Mouse (Mus musculus): ENCODE results near the gene Snrk. TPM values are rescaled to one million over a fixed set of nuclear protein-coding genes. Genes with fewer than 3 reads are reported as not detected.

Gene Snrk
- polyA plus RNA-seq, 1 experiment from 2014 or later = 57.7 TPM

DNA sequence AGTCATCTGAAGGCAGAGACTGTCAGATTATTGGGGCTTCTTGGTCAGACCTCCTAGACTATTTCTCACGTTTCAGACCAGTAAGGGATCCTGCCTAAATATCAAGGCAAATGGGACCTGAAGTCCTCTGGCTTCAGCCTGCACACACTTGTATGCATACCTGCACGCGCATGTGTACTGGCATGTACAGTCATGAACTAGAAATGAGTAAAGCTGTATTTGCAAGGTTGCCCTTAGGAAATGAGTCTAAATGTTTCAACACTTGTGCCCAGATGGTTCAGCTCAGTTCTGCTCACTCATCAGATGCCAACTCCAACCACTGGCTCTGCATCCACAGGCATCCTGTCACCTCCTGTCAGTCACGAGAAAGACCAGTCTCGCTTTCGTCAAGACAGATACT lies 6.6 kb upstream of the Snrk start:
- ATAC-seq (ENCODE audit: low FRiP score, low read depth) = no peak
- Histone ChIP-seq H3K36me3 (no peaks in the 10 kb centered on the region), H3K4me1 (peaks cover 6% of the 10 kb centered on the region; the same call in 1 of the 2 replicates), H3K4me3 (no peak overlapping the region), H3K27me3 (0 out of 2 replicates have a peak, but pooled peaks cover 4% of the 10 kb centered on the region), H3K4me2 (replicated peaks) (no peak overlapping the region), H3K27ac (replicated peaks) (no peak overlapping the region), H3K9me3 (no peaks in the 10 kb centered on the region), H3K9ac (replicated peaks) (no peak overlapping the region)
- 82% methylated on average over 6 of the region's 6 CpGs for WGBS

DNA sequence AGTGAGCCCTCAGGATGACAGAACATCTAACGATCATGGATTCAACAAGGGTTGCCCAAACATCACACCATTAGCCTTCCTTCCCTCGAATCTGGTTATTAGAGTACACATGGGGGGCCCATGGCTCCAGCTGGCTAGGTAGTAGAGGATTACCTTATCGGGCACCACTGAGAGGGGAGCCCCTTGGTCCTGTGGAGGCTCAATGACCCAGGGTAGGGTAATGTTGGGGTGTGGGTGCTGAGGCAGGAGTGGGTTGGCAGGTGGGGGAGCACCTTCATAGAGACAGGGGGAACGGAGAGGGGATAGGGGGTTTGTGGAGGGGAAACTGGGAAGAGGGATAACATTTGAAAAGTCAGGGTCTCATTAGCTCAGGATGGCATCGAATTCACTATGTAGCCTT lies 6.1 kb upstream of the Snrk start:
- Histone ChIP-seq H3K4me3 (no peak overlapping the region), H3K27me3 (0 out of 2 replicates have a peak, but pooled peaks cover 4% of the 10 kb centered on the region), H3K9me3 (no peaks in the 10 kb centered on the region), H3K4me1 (peaks cover 6% of the 10 kb centered on the region; the same call in 1 of the 2 replicates), H3K4me2 (replicated peaks) (no peak overlapping the region), H3K9ac (replicated peaks) (no peak overlapping the region), H3K36me3 (no peaks in the 10 kb centered on the region), H3K27ac (replicated peaks) (no peak overlapping the region)
- WGBS = 94% methylated on average over 5 of the region's 5 CpGs
- no peak for ATAC-seq (ENCODE audit: low FRiP score, low read depth)

- Histone ChIP-seq H3K4me1 (peaks cover 4% of the 10 kb centered on the region), H3K36me3 (no peaks in the 10 kb centered on the region), H3K4me3 (no peak overlapping the region), H3K9ac (replicated peaks) (no peak overlapping the region), H3K27me3 (0 out of 2 replicates have a peak, but pooled peaks cover 4% of the 10 kb centered on the region), H3K9me3 (no peaks in the 10 kb centered on the region), H3K4me2 (replicated peaks) (no peak overlapping the region), H3K27ac (replicated peaks) (no peak overlapping the region)
- ATAC-seq (ENCODE audit: low FRiP score, low read depth) = no peak
- 56% methylated on average over 4 of the region's 4 CpGs for WGBS
Measured at GRCm38 (mm10) chr9:122115552-122115951, 1.5 kb upstream of the Snrk start.

GRCm38 (mm10) chr9:122116359-122116758 lies 707 bp upstream of the Snrk start:
- Histone ChIP-seq H3K9me3 (no peaks in the 10 kb centered on the region), H3K4me1 (peaks cover 4% of the 10 kb centered on the region), H3K4me3 (no peak overlapping the region), H3K27ac (replicated peaks) (no peak overlapping the region), H3K36me3 (no peaks in the 10 kb centered on the region), H3K4me2 (replicated peaks) (no peak overlapping the region), H3K27me3 (0 out of 2 replicates have a peak, but pooled peaks cover 4% of the 10 kb centered on the region), H3K9ac (replicated peaks) (no peak overlapping the region)
- WGBS = 75% methylated on average over 1 of the region's 1 CpGs
- no peak for ATAC-seq (ENCODE audit: low FRiP score, low read depth)

- H3K27ac ChIP-seq (replicated peaks) = peak overlapping the region; percentile 94
- H3K27me3 ChIP-seq = 0 out of 2 replicates have a peak, but pooled peaks cover 4% of the 10 kb centered on the region
- ATAC-seq (ENCODE audit: low FRiP score, low read depth) = no peak
- no peaks in the 10 kb centered on the region for H3K9me3 ChIP-seq
- H3K4me1 ChIP-seq = peaks cover 4% of the 10 kb centered on the region
- peak overlapping the region; percentile 96 for H3K9ac ChIP-seq (replicated peaks)
- H3K36me3 ChIP-seq = no peaks in the 10 kb centered on the region
- H3K4me2 ChIP-seq (replicated peaks) = peak overlapping the region; percentile 81
- peak overlapping the region; percentile 95 for H3K4me3 ChIP-seq
- WGBS = 5% methylated on average over 40 of the region's 40 CpGs
Measured at GRCm38 (mm10) chr9:122117692-122118529, 845 bp downstream of the Snrk start.

DNA sequence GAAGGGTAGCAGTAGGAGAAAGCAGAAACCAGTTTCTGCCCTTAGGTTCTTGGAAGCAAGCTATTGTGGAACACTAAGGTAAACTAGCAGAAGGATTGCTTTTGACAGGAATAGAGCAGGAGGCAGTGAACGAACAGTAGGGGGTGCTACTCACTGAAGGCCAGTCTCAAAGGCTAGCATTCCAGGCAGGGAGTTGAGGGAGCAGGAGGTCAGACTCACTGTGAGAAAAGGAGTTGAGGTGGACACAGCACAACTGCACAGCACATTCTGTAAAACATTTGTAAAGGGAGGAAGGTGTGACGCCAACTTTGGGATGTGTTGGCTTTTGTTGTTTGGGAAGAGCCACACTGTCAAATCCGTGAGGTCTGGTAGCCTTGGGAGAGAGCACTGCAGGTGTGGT lies 3.0 kb downstream of the Snrk start:
- Histone ChIP-seq H3K4me1 (peaks cover 4% of the 10 kb centered on the region), H3K27ac (replicated peaks) (no peak overlapping the region), H3K9ac (replicated peaks) (no peak overlapping the region), H3K27me3 (no peaks in the 10 kb centered on the region), H3K36me3 (no peaks in the 10 kb centered on the region), H3K4me3 (no peak overlapping the region), H3K9me3 (no peaks in the 10 kb centered on the region), H3K4me2 (replicated peaks) (no peak overlapping the region)
- 39% methylated on average over 3 of the region's 3 CpGs for WGBS
- ATAC-seq (ENCODE audit: low FRiP score, low read depth) = no peak

DNA sequence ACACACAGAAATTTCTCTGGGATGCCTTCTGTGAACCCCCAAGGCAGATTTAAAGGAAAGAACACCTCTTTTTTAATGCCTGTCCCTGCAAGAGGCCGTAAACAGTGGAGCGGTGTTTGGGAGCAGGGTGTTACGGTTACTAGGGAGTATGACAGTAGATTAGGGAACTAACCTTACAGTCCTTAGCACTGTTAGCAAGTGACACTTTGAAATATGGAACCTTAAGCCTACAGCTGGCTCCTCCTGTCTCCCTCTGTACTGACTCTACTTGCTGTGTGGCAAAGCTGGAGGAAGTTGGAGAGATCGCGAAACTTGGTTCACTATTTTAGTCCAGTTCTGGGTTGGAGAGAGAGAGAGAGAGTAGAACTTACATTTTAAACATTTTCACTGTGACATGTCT lies 5.0 kb downstream of the Snrk start:
- H3K4me2 ChIP-seq (replicated peaks) = no peak overlapping the region
- WGBS = 95% methylated on average over 5 of the region's 5 CpGs
- no peak overlapping the region for H3K27ac ChIP-seq (replicated peaks)
- H3K9ac ChIP-seq (replicated peaks) = no peak overlapping the region
- H3K27me3 ChIP-seq = no peaks in the 10 kb centered on the region
- no peaks in the 10 kb centered on the region for H3K36me3 ChIP-seq
- peaks cover 9% of the 10 kb centered on the region for H3K4me1 ChIP-seq
- no peaks in the 10 kb centered on the region for H3K9me3 ChIP-seq
- no peak for ATAC-seq (ENCODE audit: low FRiP score, low read depth)
- H3K4me3 ChIP-seq = no peak overlapping the region

DNA sequence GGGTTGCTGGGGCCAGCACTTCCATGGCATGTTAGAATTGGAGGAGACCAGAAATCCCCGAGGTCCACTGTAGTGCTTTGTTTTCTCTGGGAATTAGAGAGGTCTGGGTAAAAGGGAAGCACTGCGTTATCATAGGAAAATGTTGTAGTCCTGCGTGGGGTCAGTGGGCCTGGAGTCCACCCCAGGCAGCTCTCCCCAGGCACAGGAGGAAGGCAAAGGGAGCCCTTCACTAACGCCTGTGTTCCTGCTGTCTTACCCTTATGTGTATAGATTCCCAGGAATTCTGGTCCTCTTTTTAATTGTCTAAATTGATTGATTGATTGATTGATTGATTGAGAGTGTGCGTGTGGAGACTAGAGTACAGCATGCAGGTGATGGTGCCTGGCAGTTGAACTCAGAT lies 6.1 kb downstream of the Snrk start:
- peaks cover 6% of the 10 kb centered on the region for H3K4me1 ChIP-seq
- 78% methylated on average over 5 of the region's 5 CpGs for WGBS
- H3K4me2 ChIP-seq (replicated peaks) = no peak overlapping the region
- no peak for ATAC-seq (ENCODE audit: low FRiP score, low read depth)
- H3K27ac ChIP-seq (replicated peaks) = no peak overlapping the region
- no peaks in the 10 kb centered on the region for H3K9me3 ChIP-seq
- no peak overlapping the region for H3K4me3 ChIP-seq
- no peak overlapping the region for H3K9ac ChIP-seq (replicated peaks)
- no peaks in the 10 kb centered on the region for H3K27me3 ChIP-seq
- no peaks in the 10 kb centered on the region for H3K36me3 ChIP-seq

- Histone ChIP-seq H3K27ac (replicated peaks) (no peak overlapping the region), H3K4me2 (replicated peaks) (no peak overlapping the region), H3K4me3 (no peak overlapping the region), H3K36me3 (no peaks in the 10 kb centered on the region), H3K4me1 (peaks cover 8% of the 10 kb centered on the region; the same call in 1 of the 2 replicates), H3K9ac (replicated peaks) (no peak overlapping the region), H3K9me3 (no peaks in the 10 kb centered on the region), H3K27me3 (no peaks in the 10 kb centered on the region)
- ATAC-seq (ENCODE audit: low FRiP score, low read depth) = no peak
- 28% methylated on average over 5 of the region's 5 CpGs for WGBS
Measured at GRCm38 (mm10) chr9:122125723-122126290, 8.7 kb downstream of the Snrk start.

DNA sequence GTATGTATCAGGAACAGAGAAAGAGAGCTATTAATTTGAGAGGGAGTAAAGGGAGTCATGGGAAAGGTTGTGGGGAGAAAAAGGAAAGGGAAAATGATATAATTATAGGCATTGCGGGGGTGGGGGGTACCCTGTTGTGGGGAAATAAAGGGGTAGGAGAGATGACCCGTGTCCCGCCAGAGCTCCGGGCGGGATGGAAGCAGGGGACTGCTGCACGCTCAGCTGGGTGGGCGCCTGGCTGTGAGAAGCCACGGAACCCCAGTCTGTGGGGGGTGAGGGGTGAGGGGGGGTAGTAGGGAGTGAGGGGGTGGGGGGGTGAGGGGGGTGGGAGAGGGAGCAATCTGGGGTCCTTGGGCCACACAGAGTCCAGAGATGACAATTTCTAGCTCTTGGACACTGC lies 9.7 kb downstream of the Snrk start:
- no peak for ATAC-seq (ENCODE audit: low FRiP score, low read depth)
- H3K27ac ChIP-seq (replicated peaks) = no peak overlapping the region
- no peak overlapping the region for H3K9ac ChIP-seq (replicated peaks)
- no peaks in the 10 kb centered on the region for H3K9me3 ChIP-seq
- H3K4me2 ChIP-seq (replicated peaks) = no peak overlapping the region
- no peaks in the 10 kb centered on the region for H3K36me3 ChIP-seq
- H3K4me1 ChIP-seq = peaks cover 9% of the 10 kb centered on the region; the same call in 1 of the 2 replicates
- no peaks in the 10 kb centered on the region for H3K27me3 ChIP-seq
- no peak overlapping the region for H3K4me3 ChIP-seq
- 94% methylated on average over 6 of the region's 8 CpGs for WGBS

GRCm38 (mm10) chr9:122127271-122127785 lies 10.3 kb downstream of the Snrk start:
- Histone ChIP-seq H3K9ac (replicated peaks) (no peak overlapping the region), H3K36me3 (no peaks in the 10 kb centered on the region), H3K4me3 (no peak overlapping the region), H3K4me1 (peaks cover 9% of the 10 kb centered on the region; the same call in 1 of the 2 replicates), H3K27me3 (no peaks in the 10 kb centered on the region), H3K27ac (replicated peaks) (no peak overlapping the region), H3K4me2 (replicated peaks) (no peak overlapping the region), H3K9me3 (no peaks in the 10 kb centered on the region)
- 63% methylated on average over 3 of the region's 3 CpGs for WGBS
- no peak for ATAC-seq (ENCODE audit: low FRiP score, low read depth)

GRCm38 (mm10) chr9:122128686-122129085 lies 11.6 kb downstream of the Snrk start:
- peaks cover 9% of the 10 kb centered on the region; the same call in 1 of the 2 replicates for H3K4me1 ChIP-seq
- H3K4me2 ChIP-seq (replicated peaks) = no peak overlapping the region
- 82% methylated on average over 5 of the region's 5 CpGs for whole genome bisulfite sequencing
- no peaks in the 10 kb centered on the region for H3K9me3 ChIP-seq
- no peak overlapping the region for H3K4me3 ChIP-seq
- no peaks in the 10 kb centered on the region for H3K27me3 ChIP-seq
- H3K9ac ChIP-seq (replicated peaks) = no peak overlapping the region
- no peaks in the 10 kb centered on the region for H3K36me3 ChIP-seq
- no peak overlapping the region for H3K27ac ChIP-seq (replicated peaks)
- ATAC-seq (ENCODE audit: low FRiP score, low read depth) = no peak

Data from midbrain, embryonic 12.5 days (tissue).